Mouse (Mus musculus): ENCODE results near the gene Zfp334.

Zfp334 gene

GRCm38 (mm10) chr2:165387844-165388495, at the start of gene Zfp334:
Gene Zfp334, minus strand, starts transcription at chr2:165388259.
- peak; percentile 89 for DNase-seq (ENCODE audit: low read depth, low spot score)

GRCm38 (mm10) chr2:165428694-165429093, 40.6 kb upstream of the Zfp334 start:
- no peak for DNase-seq (ENCODE audit: low read depth, low spot score)

- no peak for DNase-seq (ENCODE audit: low read depth, low spot score)
Measured at GRCm38 (mm10) chr2:165420195-165420594, 32.1 kb upstream of the Zfp334 start.

GRCm38 (mm10) chr2:165419670-165420111, 31.6 kb upstream of the Zfp334 start:
- DNase-seq (ENCODE audit: low read depth, low spot score), result no peak

GRCm38 (mm10) chr2:165418577-165418976, 30.5 kb upstream of the Zfp334 start:
- no peak for DNase-seq (ENCODE audit: low read depth, low spot score)

GRCm38 (mm10) chr2:165417291-165417690, 29.2 kb upstream of the Zfp334 start:
- DNase-seq (ENCODE audit: low read depth, low spot score), result no peak

- DNase-seq (ENCODE audit: low read depth, low spot score), result no peak
Measured at GRCm38 (mm10) chr2:165415795-165416194, 27.7 kb upstream of the Zfp334 start.

- DNase-seq (ENCODE audit: low read depth, low spot score), result no peak
Measured at GRCm38 (mm10) chr2:165415141-165415721, 27.2 kb upstream of the Zfp334 start.

- DNase-seq (ENCODE audit: low read depth, low spot score), result no peak
Measured at GRCm38 (mm10) chr2:165414321-165414720, 26.3 kb upstream of the Zfp334 start.

- no peak for DNase-seq (ENCODE audit: low read depth, low spot score)
Measured at GRCm38 (mm10) chr2:165413884-165414283, 25.8 kb upstream of the Zfp334 start.

GRCm38 (mm10) chr2:165407700-165408301, 19.7 kb upstream of the Zfp334 start:
- DNase-seq (ENCODE audit: low read depth, low spot score), result no peak

- DNase-seq (ENCODE audit: low read depth, low spot score), result no peak
Measured at GRCm38 (mm10) chr2:165405351-165405750, 17.3 kb upstream of the Zfp334 start.

- DNase-seq (ENCODE audit: low read depth, low spot score), result no peak
Measured at GRCm38 (mm10) chr2:165404951-165405350, 16.9 kb upstream of the Zfp334 start.

GRCm38 (mm10) chr2:165398164-165398785, 10.2 kb upstream of the Zfp334 start:
- no peak for DNase-seq (ENCODE audit: low read depth, low spot score)

GRCm38 (mm10) chr2:165397502-165398163, 9.6 kb upstream of the Zfp334 start:
- no peak for DNase-seq (ENCODE audit: low read depth, low spot score)

GRCm38 (mm10) chr2:165396831-165397501, 8.9 kb upstream of the Zfp334 start:
- no peak for DNase-seq (ENCODE audit: low read depth, low spot score)

- no peak for DNase-seq (ENCODE audit: low read depth, low spot score)
Measured at GRCm38 (mm10) chr2:165392156-165392555, 4.1 kb upstream of the Zfp334 start.

GRCm38 (mm10) chr2:165391561-165391960, 3.5 kb upstream of the Zfp334 start:
- no peak for DNase-seq (ENCODE audit: low read depth, low spot score)

GRCm38 (mm10) chr2:165389299-165389952, 1.4 kb upstream of the Zfp334 start:
- DNase-seq (ENCODE audit: low read depth, low spot score), result no peak

GRCm38 (mm10) chr2:165387370-165387769, 689 bp downstream of the Zfp334 start:
- DNase-seq (ENCODE audit: low read depth, low spot score), result no peak

GRCm38 (mm10) chr2:165380050-165380449, 8.0 kb downstream of the Zfp334 start:
- no peak for DNase-seq (ENCODE audit: low read depth, low spot score)

All from retina, adult 2 months (tissue).